Mouse (Mus musculus) monocyte, adult 59 days (primary cell): ENCODE results near the gene Fam234b. TPM values are rescaled to one million over a fixed set of nuclear protein-coding genes. Genes with fewer than 3 reads are reported as not detected.

ENCODE experiments used
- total RNA-seq, 2 experiments: library from RNA; stranded (reverse); gene quantifications; one replicate each; pipeline ENCODE4 v1.2.4; 2023

The Fam234b gene
- 10 to 100 TPM; 18.7 to 33.4 TPM for total RNA-seq

GRCm38 (mm10) chr6:135197921-135198532 is at the start of gene Fam234b, which contains the start of gene Hebp1:
TSS of gene Fam234b (plus strand) at chr6:135197977.
TSS of gene Hebp1 (minus strand) at chr6:135198022.

GRCm38 (mm10) chr6:135254153-135254552 is 56.4 kb downstream of the Fam234b start, which contains the start of gene Gsg1:
TSS of gene Gsg1 (minus strand) at chr6:135254351.

Other genes with a start within 250 kb of the Fam234b start
- gene Apold1, start 216.3 kb upstream of the Fam234b start, total RNA-seq, result not detected
- 10 to 100 TPM; 76.2 to 79.9 TPM for gene Ddx47, start 186.4 kb upstream of the Fam234b start, total RNA-seq
- gene Gprc5a, start 132.3 kb upstream of the Fam234b start, total RNA-seq, result 1 to 10 TPM; 1.8 to 4.9 TPM
- not detected for gene Gprc5d, start 79.7 kb upstream of the Fam234b start, total RNA-seq
- gene Hebp1, start within 50 bp of the Fam234b start, total RNA-seq, result 100 to 1,000 TPM; 149 to 170 TPM
- 1 to 10 TPM; 1.5 to 1.6 TPM for gene Gsg1, start 56.4 kb downstream of the Fam234b start, total RNA-seq
- gene Pbp2, start 112.4 kb downstream of the Fam234b start, total RNA-seq, result not detected
- 10 to 100 TPM; 92.6 to 97.8 TPM for gene Emp1, start 164.6 kb downstream of the Fam234b start, total RNA-seq